Mouse (Mus musculus): ENCODE measurements around the gene Tff2. TPM values are rescaled to one million over a fixed set of nuclear protein-coding genes. Genes with fewer than 3 reads are reported as not detected.

Tff2 gene
- polyA plus RNA-seq, 1 experiment: 2.8 TPM

DNA sequence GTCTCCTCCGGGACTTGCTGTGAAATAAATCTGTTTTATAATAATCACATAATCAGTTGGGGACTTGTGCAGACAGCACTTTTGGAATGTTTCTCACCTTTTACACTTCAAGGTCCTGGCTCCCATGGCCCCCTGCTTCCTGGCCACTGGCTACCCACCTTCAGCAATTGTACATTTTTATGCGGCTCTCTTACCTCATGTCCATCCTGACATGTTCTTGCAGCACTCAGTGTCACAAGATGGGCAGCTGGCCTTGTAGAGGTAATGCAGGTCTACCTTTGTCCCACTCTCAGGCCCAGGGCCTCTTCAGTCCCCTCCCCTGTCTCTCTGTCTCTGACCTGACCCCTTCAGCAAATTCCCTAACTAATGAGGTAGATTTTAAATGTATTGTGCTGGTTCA lies 47.2 kb downstream of the Tff2 start:
- no peak overlapping the region for H3K27ac ChIP-seq (ENCODE audit: control insufficient read depth, insufficient read depth, low read length)
- TF ChIP-seq CTCF (IDR thresholded peaks at IDR 0.05; ENCODE audit: borderline replicate concordance, control insufficient read depth, extremely low read depth, insufficient read depth, low read length, poor library complexity) (no peak), POLR2A (IDR thresholded peaks at IDR 0.05; ENCODE audit: control insufficient read depth, extremely low read depth, insufficient read depth, low read length, poor library complexity) (no peak)
- H3K4me3 ChIP-seq (ENCODE audit: control insufficient read depth, insufficient read depth, low read length): no peak overlapping the region
- H3K36me3 ChIP-seq (ENCODE audit: control insufficient read depth, insufficient read depth, low read length): peaks cover 82% of the 10 kb centered on the region
- H3K4me1 ChIP-seq (replicated peaks; ENCODE audit: control insufficient read depth, insufficient read depth, low read length): no peaks in the 10 kb centered on the region
- H3K27me3 ChIP-seq (ENCODE audit: control insufficient read depth, insufficient read depth, low read length): no peaks in the 10 kb centered on the region
- DNase-seq: no peak
- 98% methylated on average over 2 of the region's 2 CpGs for WGBS

DNA sequence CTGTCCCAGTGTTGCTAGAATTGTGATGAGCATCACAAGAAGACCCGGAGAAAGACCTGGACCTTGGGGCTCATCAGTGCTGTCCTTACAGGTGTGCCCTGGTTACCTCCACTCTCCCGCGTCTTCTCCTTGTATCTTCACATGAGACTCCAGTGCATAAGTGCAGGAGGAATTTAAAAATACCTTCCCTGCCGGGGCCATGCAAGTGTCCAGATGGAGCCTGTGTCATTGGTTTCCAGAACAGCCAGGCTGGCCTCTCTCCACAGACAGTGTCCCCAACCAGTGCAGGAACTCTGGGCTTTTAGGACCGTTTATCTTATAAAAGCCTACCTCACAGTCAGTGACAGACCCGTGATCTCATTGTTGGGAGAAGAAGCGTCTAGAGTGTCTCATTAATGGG lies 48.5 kb downstream of the Tff2 start:
- Histone ChIP-seq H3K27me3 (ENCODE audit: control insufficient read depth, insufficient read depth, low read length) (no peaks in the 10 kb centered on the region), H3K4me3 (ENCODE audit: control insufficient read depth, insufficient read depth, low read length) (no peak overlapping the region), H3K27ac (ENCODE audit: control insufficient read depth, insufficient read depth, low read length) (no peak overlapping the region), H3K36me3 (ENCODE audit: control insufficient read depth, insufficient read depth, low read length) (peaks cover 78% of the 10 kb centered on the region), H3K4me1 (replicated peaks; ENCODE audit: control insufficient read depth, insufficient read depth, low read length) (no peaks in the 10 kb centered on the region)
- no peak for DNase-seq
- TF ChIP-seq CTCF (IDR thresholded peaks at IDR 0.05; ENCODE audit: borderline replicate concordance, control insufficient read depth, extremely low read depth, insufficient read depth, low read length, poor library complexity) (no peak), POLR2A (IDR thresholded peaks at IDR 0.05; ENCODE audit: control insufficient read depth, extremely low read depth, insufficient read depth, low read length, poor library complexity) (no peak)
- WGBS: 95% methylated on average over 7 of the region's 7 CpGs

DNA sequence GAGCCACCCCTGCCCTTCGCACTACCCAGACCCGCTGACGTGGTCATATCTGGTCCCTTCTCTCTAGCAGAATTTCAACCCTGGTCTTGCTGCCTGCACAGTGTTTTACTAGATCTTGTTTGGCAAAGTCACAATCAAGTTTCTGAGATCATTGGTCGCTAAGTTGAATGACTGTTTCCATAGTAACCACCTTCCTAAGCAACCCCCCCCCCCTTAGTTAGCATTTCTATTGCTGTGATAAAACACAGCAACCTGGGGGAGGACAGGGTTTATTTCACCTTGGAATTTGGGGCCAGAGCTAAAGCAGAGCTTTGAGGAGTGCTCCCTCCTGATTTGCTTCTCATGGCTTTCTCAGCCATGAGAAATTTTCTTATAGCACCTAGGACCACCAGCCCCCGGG lies 49.3 kb downstream of the Tff2 start:
- Histone ChIP-seq H3K4me1 (replicated peaks; ENCODE audit: control insufficient read depth, insufficient read depth, low read length) (peaks cover 3% of the 10 kb centered on the region), H3K27ac (ENCODE audit: control insufficient read depth, insufficient read depth, low read length) (no peak overlapping the region), H3K36me3 (ENCODE audit: control insufficient read depth, insufficient read depth, low read length) (peaks cover 70% of the 10 kb centered on the region), H3K27me3 (ENCODE audit: control insufficient read depth, insufficient read depth, low read length) (no peaks in the 10 kb centered on the region), H3K4me3 (ENCODE audit: control insufficient read depth, insufficient read depth, low read length) (no peak overlapping the region)
- TF ChIP-seq CTCF (IDR thresholded peaks at IDR 0.05; ENCODE audit: borderline replicate concordance, control insufficient read depth, extremely low read depth, insufficient read depth, low read length, poor library complexity) (no peak), POLR2A (IDR thresholded peaks at IDR 0.05; ENCODE audit: control insufficient read depth, extremely low read depth, insufficient read depth, low read length, poor library complexity) (no peak)
- no peak for DNase-seq
- 95% methylated on average over 5 of the region's 5 CpGs for WGBS

Other genes starting within 250 kb of the Tff2 start
- 0.07 and 0.14 TPM in 2 replicates for gene Glp1r, start 242.5 kb downstream of the Tff2 start, polyA plus RNA-seq (2012; rRNA removed)
- gene Umodl1, start 189.6 kb downstream of the Tff2 start, polyA plus RNA-seq (2012; rRNA removed): 1.5 and 2.0 TPM in 2 replicates
- 103 and 107 TPM in 2 replicates for gene Abcg1, start 86.6 kb downstream of the Tff2 start, polyA plus RNA-seq (2012; rRNA removed)
- gene Tff3, start 14.6 kb downstream of the Tff2 start, polyA plus RNA-seq (2012; rRNA removed): 10.1 and 10.4 TPM in 2 replicates
- gene Tff1, start 21.0 kb upstream of the Tff2 start, polyA plus RNA-seq (2012; rRNA removed): 2.1 and 2.7 TPM in 2 replicates
- gene Tmprss3, start 54.7 kb upstream of the Tff2 start, polyA plus RNA-seq (2012; rRNA removed): 0.61 and 0.92 TPM in 2 replicates
- 95.5 and 126 TPM in 2 replicates for gene Ubash3a, start 63.6 kb upstream of the Tff2 start, polyA plus RNA-seq (2012; rRNA removed)
- gene Rsph1, start 133.1 kb upstream of the Tff2 start, polyA plus RNA-seq (2012; rRNA removed): 0.29 and 0.51 TPM in 2 replicates
- 59.6 and 59.7 TPM in 2 replicates for gene Slc37a1, start 142.5 kb upstream of the Tff2 start, polyA plus RNA-seq (2012; rRNA removed)
- 4.6 and 4.9 TPM in 2 replicates for gene Pde9a, start 241.9 kb upstream of the Tff2 start, polyA plus RNA-seq (2012; rRNA removed)

Data from thymus, adult 2 months (tissue).